Mouse (Mus musculus): ENCODE measurements around the gene Gm21095. TPM values are rescaled to one million over a fixed set of nuclear protein-coding genes. Genes with fewer than 3 reads are reported as not detected.
"Not testable (repeated sequence)": the region's sequence is repeated elsewhere in the genome, so short reads cannot be mapped to it uniquely, and the experiment has no call there.

Gm21095 gene
- not detected in 2 replicates for polyA plus RNA-seq (2012; rRNA removed)

DNA sequence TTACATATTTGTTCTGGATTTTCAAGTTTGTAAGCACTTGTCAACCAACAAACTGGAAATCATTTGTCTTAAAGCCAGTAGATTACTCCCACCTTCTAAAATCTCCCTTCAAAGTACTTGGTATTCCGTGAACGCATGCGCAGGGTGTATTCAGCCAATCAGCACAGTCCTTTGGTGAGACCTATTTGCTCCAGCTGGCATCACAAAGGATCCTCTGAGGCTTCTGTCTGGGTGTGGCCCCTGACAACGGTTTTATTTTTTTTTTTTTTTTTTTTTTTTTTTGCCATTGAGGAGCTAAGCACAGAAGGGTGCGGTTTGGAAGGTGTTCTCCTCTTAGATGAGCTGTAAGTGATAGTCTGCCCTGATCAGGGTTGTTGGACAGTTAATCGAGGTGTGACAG lies at the start of gene Gm21095:
Gm21095 (plus strand) TSS at position 301 of the 400 bp plus-strand sequence.
- DNase-seq; H3K27ac ChIP-seq (ENCODE audit: insufficient read depth, low read depth, low read length); H3K4me1 ChIP-seq (ENCODE audit: control insufficient read depth, insufficient read depth, low read length); H3K4me3 ChIP-seq (ENCODE audit: insufficient read depth, low read depth, low read length); H3K36me3 ChIP-seq (ENCODE audit: control insufficient read depth, insufficient read depth, low read length); H3K27me3 ChIP-seq (replicated peaks; ENCODE audit: control insufficient read depth, insufficient read depth, low read length): not testable (repeated sequence)
- no CpG with 5 or more reads among the region's 6 CpGs for WGBS
